Mouse (Mus musculus) lung, adult 2 months (tissue): ENCODE measurements around the gene Gm20388.

Experiments used
- CTCF ChIP-seq: fragments of 200-500 bp; IDR thresholded peaks from 2 replicates; pipeline ENCODE4 v1.5.1; 2011; ENCODE audit warnings: mild to moderate bottlenecking, low read length, control low read depth; ENCODE audit not compliant: insufficient read depth
- POLR2A ChIP-seq: fragments of 200-500 bp; IDR thresholded peaks from 2 replicates; pipeline ENCODE4 v1.6.1; 2011; ENCODE audit warnings: low read depth, mild to moderate bottlenecking, control low read depth, low read length, borderline replicate concordance; ENCODE audit errors: extremely low read depth

DNA sequence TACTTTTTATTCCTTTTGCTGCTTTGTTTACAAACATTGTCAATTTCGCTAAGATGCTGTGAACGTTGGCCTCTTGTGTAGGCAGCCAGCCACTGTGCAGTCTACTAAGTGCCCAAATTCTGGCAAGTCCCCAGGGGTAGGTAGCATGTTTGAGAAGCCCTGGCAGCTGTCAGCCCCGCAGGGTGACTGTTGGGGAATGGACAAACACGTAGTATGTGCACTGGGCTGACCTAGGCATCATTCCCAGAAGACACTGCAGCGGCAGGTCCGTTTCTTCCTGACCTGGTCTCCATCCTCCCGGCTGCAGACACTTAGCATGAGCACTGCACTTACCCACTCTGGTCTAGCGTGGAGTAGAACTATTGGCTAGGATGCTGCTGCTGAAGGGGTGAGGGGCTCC lies 2093.0 kb downstream of the Gm20388 start:
- TF ChIP-seq POLR2A (no peak), CTCF (no peak)
